Mouse (Mus musculus): ENCODE measurements at regions not wholly inside any gene's neighbourhood (a gene's known extent, or its start where the extent isn't known, plus 50 kb on each side); places are given as distances from the start of the nearest gene placed in this dataset.
A peak's percentile ranks its signal among the peaks of the same experiment; 100 is the strongest.

DNA sequence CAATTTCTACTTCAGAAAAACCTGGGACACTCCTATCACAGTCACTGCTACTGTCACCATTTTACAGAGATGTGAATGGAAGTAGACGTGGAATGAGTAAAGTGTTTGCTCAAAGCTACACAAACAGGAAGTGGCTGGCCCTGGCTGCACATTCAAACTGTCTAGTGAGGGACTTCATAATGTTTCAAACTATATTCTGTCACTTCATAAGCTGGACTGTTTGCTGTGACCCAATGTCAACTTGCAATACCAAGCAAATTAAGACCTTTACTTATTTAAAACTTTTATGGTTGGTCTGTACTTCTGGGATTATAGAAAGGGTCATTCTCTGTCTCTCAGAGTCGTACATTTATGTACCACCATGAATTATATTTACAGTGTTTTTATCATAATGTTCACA is 53.9 kb downstream of the Gm11361 start:
- no peak for DNase-seq (ENCODE audit: low spot score)

DNA sequence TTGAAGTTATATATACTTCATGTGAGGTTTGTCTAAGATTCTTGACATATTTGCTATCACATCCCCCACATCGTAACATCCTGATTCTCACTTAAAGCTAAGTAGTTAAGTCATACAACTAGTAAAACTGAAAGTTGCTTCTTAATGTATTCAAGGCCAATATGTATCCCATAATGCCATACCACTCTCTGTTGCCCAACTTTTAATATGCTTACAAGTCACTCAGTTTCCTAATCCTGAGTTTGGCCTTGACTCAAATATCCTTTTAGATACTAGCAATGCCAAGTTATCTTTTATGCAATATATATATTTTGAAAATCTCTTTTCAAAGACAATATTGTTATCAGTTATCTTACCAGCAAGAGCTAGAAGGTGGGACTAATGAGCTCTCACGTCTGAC is 54.3 kb downstream of the Gm11361 start:
- no peak for DNase-seq (ENCODE audit: low spot score)

DNA sequence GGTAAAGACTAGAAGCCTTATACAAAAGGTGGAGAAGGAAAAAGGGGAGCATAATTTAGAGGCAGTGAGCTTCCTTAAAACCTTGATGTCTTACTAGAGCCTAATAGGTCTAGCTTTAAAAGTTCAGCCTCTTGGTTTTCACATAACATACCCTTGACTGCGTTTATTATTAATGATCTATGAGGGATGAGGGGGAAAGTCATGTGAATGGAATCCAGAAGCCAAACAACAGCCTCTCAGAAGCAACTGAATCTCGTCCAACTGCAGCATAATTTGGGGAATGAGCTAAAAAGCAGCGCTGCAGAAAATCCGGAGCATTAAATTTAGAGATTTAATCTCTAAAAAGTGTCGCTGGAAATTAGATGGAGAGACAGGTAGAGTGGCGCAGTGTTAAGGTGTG is 54.8 kb downstream of the Gm11361 start:
- no peak for DNase-seq (ENCODE audit: low spot score)

DNA sequence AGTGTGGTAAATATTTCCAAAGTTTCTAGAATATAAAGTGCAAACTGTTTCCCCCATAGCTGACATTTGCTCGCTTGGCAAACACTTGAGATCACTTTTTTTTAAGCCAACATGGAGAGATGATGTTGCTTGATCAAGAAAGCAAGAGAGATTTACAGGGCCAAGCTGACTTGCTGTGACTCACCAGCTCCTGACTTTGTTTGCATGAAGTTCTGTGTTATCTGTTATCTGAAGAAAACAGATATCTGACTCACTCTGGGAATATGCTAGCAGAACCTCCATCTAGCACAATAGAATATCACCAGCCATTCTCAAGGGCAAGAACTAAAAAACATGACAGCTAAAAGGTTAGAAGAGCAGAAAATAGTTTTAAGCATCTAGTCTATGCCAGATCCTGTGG is 56.1 kb downstream of the Gm11361 start:
- DNase-seq (ENCODE audit: low spot score), result no peak

DNA sequence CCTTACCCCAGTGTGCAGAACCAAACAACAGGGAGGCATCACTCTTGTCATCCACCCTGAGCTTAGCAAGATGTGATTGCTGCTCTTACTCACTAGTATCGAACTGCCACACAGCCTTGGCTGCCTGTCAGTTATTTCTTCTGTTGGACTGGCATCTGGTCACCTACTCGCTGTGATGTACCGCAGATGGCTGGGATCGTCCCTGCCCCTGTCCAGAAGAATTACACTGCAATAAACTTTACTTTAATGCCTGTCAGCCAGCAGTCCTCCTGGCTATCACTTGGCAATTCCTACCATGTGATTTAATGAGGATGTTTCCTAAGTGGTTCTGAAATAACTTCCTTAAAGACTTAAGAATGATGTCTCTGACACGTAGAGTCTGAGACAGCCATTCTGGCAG is 57.7 kb downstream of the Gm11361 start:
- DNase-seq (ENCODE audit: low spot score), result peak; percentile 18
